Mouse (Mus musculus): ENCODE data around the gene Bcl11a.

- TF ChIP-seq CTCF (IDR thresholded peaks at IDR 0.05; ENCODE audit: low read depth): no peak
- TF ChIP-seq EP300 (IDR thresholded peaks at IDR 0.05; ENCODE audit: low read depth): no peak
Observed at GRCm38 (mm10) chr11:24064221-24064620, 13.6 kb upstream of the Bcl11a start.

Measured in liver, postnatal 0 days (tissue).